Mouse (Mus musculus) intestine, embryonic 14.5 days (tissue): ENCODE measurements around the gene Scg3. TPM values are rescaled to one million over a fixed set of nuclear protein-coding genes. Genes with fewer than 3 reads are reported as not detected.

ENCODE experiments used
- ATAC-seq: fragments of 200-750 bp; cut with Nextera tagmentation; replicated peaks from 2 replicates; pipeline ENCODE4 v1.8.0; 2017; ENCODE audit warnings: low read depth, moderate number of reproducible peaks, moderate TSS enrichment, moderate library complexity; ENCODE audit not compliant: low FRiP score, low TSS enrichment
- DNase-seq: peaks from one replicate; pipeline ENCODE4 v3.0.0-alpha.2; 2018; ENCODE audit warnings: low spot score
- H3K27ac ChIP-seq: fragments of 300-500 bp; sonication (generic); 2 replicates; pipeline ENCODE4 v1.5.1; 2014; ENCODE audit warnings: low read depth, mild to moderate bottlenecking, control low read depth
- H3K27me3 ChIP-seq: fragments of 300-500 bp; sonication (generic); replicated peaks from 2 replicates; pipeline ENCODE4 v1.6.1; 2014; ENCODE audit warnings: low read length, control low read depth; ENCODE audit not compliant: control insufficient read depth, insufficient read depth
- H3K36me3 ChIP-seq: fragments of 300-500 bp; sonication (generic); 2 replicates; pipeline ENCODE4 v1.6.1; 2014; ENCODE audit warnings: low read length, control low read depth; ENCODE audit not compliant: control insufficient read depth, insufficient read depth
- H3K4me1 ChIP-seq: fragments of 300-500 bp; sonication (generic); replicated peaks from 2 replicates; pipeline ENCODE4 v1.6.1; 2014; ENCODE audit warnings: low read length, control low read depth, mixed read lengths; ENCODE audit not compliant: control insufficient read depth, insufficient read depth
- H3K4me2 ChIP-seq: fragments of 300-500 bp; sonication (generic); 2 replicates; pipeline ENCODE4 v1.6.1; 2014; ENCODE audit warnings: low read length
- H3K4me3 ChIP-seq: fragments of 300-500 bp; sonication (generic); 2 replicates; pipeline ENCODE4 v1.5.1; 2014; ENCODE audit warnings: low read depth, low read length, control low read depth, mixed read lengths
- H3K9ac ChIP-seq: fragments of 300-500 bp; sonication (generic); 2 replicates; pipeline ENCODE4 v1.6.1; 2014; ENCODE audit warnings: mild to moderate bottlenecking, low read length
- H3K9me3 ChIP-seq: fragments of 300-500 bp; sonication (generic); 2 replicates; pipeline ENCODE4 v1.6.1; 2016; ENCODE audit warnings: low read length, control low read depth; ENCODE audit not compliant: control insufficient read depth
- WGBS: fragments of 180-500 bp; shearing (Covaris S2); extraction: QIAGEN DNeasy Blood & Tissue Kit; methylation state at CpG from one replicate; pipeline ENCODE4 v1.1.7; 2014; 5-methylcytosine and 5-hydroxymethylcytosine counted together
- polyA plus RNA-seq: library from polyadenylated mRNA; unstranded; fragments of >200 nt; fragmentation: Nextera tagmentation; extraction: Ambion mirVana; gene quantifications from 2 replicates; pipeline ENCODE4 v1.2.1, GENCODE M21; 2014

The Scg3 gene
- polyA plus RNA-seq = 10.4 and 10.9 TPM in 2 replicates

DNA sequence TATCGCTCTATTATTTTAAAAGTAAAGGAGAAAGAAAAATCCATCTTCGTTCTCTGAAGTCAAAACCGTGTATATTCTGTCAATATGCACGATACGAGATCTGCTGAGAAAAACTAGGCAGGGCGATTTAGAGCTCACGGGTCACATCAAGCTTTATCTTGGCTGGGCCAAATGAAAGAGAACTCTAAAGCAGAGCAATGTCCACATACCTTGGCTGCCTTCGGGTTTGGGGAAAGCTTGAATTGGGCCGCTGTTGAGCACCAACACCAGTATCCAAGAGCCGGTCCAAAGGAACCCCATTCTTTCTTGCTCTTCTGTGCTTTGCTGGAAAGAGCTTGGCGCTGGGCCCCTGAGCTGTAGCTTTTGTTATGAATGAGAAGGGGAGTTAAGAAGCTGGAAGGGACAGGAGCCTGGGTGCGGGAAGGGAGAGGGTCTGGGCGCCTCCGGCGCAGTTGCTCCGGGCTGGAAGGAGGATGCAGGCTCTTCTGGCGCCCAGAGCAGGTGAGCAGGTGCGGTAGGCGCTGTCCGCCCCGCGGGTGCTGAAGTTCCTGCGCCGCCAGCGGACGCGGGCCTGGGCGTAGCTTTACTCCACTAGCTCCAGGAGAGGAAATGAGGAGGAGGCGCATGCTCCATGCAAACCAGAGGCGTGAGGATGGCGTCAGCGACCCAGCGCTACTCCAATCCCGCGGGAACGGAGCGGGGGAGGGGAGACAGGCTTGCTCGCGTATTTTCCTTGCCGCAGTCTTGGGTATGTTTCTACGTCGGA, at the start of gene Scg3:
Gene Scg3 (minus strand): TSS at position 631 of the 766 bp plus-strand sequence.
- Histone ChIP-seq H3K36me3 (no peaks in the 10 kb centered on the region), H3K4me3 (peak within 1 kb of the TSS; percentile 25), H3K27ac (no peak within 1 kb of the TSS), H3K27me3 (no peaks in the 10 kb centered on the region), H3K4me1 (no peaks in the 10 kb centered on the region), H3K9me3 (no peaks in the 10 kb centered on the region), H3K9ac (no peak within 1 kb of the TSS), H3K4me2 (peak within 1 kb of the TSS; percentile 53)
- peak; percentile 96 for DNase-seq
- WGBS = 9% methylated on average over 41 of the region's 42 CpGs
- peak; percentile 91 for ATAC-seq

DNA sequence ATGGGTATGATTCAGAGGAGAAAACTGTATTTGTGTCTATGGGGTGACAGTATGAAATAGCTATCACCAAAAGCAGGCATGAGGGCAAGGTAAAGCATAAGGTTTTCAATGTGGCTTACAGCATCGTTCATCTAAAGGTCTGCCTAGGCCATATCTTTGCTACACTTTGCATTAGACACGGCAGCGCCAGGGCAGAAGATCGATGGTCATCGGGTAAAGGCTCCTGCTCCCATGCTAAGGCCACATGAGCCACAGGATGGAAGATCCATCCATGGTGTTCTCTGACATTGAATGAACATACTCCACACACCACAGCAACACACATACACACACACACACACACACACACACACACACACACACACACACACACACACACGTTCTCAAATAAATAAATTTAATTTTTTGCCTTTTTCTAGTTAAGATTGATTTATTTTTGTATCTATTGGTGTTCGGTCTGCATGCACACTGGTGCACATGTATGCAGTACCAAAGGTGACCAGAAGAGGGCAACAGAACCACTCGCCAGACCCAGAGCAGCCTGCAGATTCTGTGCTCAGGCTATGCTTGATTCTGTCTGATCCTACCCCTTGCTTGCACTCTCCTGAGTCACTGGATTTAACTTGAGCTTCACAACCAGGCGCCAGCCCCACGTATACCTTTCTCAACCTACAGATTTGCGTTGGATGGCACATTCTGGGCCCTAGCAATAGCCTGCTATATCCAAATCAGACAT, 36.3 kb upstream of the Scg3 start:
- Histone ChIP-seq H3K27ac (no peak overlapping the region), H3K4me1 (no peaks in the 10 kb centered on the region), H3K27me3 (no peaks in the 10 kb centered on the region), H3K4me2 (no peak overlapping the region), H3K36me3 (no peaks in the 10 kb centered on the region), H3K4me3 (no peak overlapping the region), H3K9ac (no peak overlapping the region), H3K9me3 (no peaks in the 10 kb centered on the region)
- ATAC-seq (0 out of 2 replicates have a peak, but pooled peaks have one; percentile 55), DNase-seq (peak; percentile 81)
- 38% methylated on average over 11 of the region's 11 CpGs for WGBS

DNA sequence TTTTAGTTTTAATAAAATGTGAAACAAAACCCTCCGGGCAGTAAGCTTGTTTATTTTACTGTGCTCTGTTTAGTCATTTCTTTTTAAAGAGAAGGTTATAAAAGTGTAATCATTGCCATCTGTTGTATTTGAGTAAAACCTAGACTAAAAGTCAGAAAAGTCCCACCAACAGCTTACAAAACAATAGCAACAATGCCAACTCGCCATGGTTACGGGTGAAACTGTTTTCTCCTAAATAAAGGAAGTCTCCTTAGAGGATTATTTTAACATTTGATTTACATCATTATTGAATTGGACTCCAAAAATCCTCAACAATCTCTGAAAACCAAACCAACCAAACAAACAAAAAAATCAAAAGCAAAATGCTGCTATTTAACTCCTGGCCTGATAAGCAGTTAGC, 35.6 kb upstream of the Scg3 start:
- Histone ChIP-seq H3K27ac (no peak overlapping the region), H3K9ac (no peak overlapping the region), H3K4me2 (no peak overlapping the region), H3K4me3 (no peak overlapping the region), H3K9me3 (no peaks in the 10 kb centered on the region), H3K36me3 (no peaks in the 10 kb centered on the region), H3K27me3 (no peaks in the 10 kb centered on the region), H3K4me1 (no peaks in the 10 kb centered on the region)
- DNase-seq = no peak
- WGBS = 73% methylated on average over 3 of the region's 3 CpGs
- ATAC-seq = no peak

- no peak for DNase-seq
- Histone ChIP-seq H3K9me3 (peaks cover under 1% of the 10 kb centered on the region; the same call in 1 of the 2 replicates), H3K9ac (no peak overlapping the region), H3K27ac (no peak overlapping the region), H3K4me3 (no peak overlapping the region), H3K4me1 (no peaks in the 10 kb centered on the region), H3K27me3 (no peaks in the 10 kb centered on the region), H3K36me3 (no peaks in the 10 kb centered on the region), H3K4me2 (no peak overlapping the region)
- WGBS = 74% methylated on average over 3 of the region's 3 CpGs
- no peak for ATAC-seq
Observed at GRCm38 (mm10) chr9:75684772-75685171, 916 bp upstream of the Scg3 start.

- WGBS = 68% methylated on average over 4 of the region's 4 CpGs
- ATAC-seq (no peak), DNase-seq (no peak)
- H3K27me3 ChIP-seq = no peaks in the 10 kb centered on the region
- peak overlapping the region; percentile 53 for H3K4me2 ChIP-seq
- no peak overlapping the region for H3K27ac ChIP-seq
- H3K9ac ChIP-seq = no peak overlapping the region
- H3K4me3 ChIP-seq = peak overlapping the region; percentile 25
- H3K36me3 ChIP-seq = no peaks in the 10 kb centered on the region
- H3K9me3 ChIP-seq = no peaks in the 10 kb centered on the region
- no peaks in the 10 kb centered on the region for H3K4me1 ChIP-seq
Observed at GRCm38 (mm10) chr9:75684292-75684691, 436 bp upstream of the Scg3 start.

DNA sequence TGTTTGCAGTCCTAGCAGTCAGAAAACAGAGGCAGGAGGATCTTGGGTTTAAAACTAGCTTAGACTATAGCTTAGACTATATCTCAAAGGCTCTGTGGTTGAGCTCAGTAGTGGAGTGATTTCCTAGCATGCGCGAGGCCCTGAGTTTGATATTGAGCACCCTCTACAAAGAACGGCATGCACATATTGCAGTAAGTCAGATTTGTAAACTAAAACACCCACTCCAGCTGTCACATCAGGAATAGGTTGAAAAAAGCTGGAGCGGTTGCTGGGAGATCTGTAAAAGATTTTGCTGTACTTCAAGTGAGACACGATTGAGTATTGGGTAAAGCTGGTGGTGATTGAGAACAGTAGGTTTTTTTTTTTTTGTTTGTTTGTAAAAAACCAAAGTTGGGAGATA, 3.2 kb downstream of the Scg3 start:
- no peaks in the 10 kb centered on the region for H3K4me1 ChIP-seq
- no peak for ATAC-seq
- H3K9ac ChIP-seq = no peak overlapping the region
- H3K36me3 ChIP-seq = no peaks in the 10 kb centered on the region
- H3K27me3 ChIP-seq = no peaks in the 10 kb centered on the region
- H3K4me3 ChIP-seq = no peak overlapping the region
- WGBS = 84% methylated on average over 5 of the region's 5 CpGs
- H3K4me2 ChIP-seq = no peak overlapping the region
- H3K9me3 ChIP-seq = no peaks in the 10 kb centered on the region
- no peak for DNase-seq
- H3K27ac ChIP-seq = no peak overlapping the region

DNA sequence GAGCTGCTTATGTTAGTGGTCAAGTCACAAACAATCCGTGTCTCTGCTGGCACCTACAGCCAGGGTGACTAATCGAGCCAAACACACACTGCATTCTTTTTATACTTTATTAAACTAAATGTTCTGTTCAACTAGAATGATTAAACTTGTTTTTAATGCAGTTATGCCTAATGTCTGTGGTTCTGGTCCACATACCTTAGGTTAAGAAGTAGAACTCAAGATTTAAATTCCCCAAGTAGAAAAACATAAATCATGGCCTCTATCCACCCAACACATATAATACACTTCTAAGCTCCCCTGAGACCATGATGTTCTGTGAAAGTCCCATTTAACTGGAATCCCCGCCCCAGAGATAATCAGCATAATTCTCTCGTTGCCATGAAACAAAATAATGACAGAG, 4.2 kb downstream of the Scg3 start:
- no peak for DNase-seq
- Histone ChIP-seq H3K27ac (no peak overlapping the region), H3K4me2 (no peak overlapping the region), H3K9me3 (no peaks in the 10 kb centered on the region), H3K36me3 (no peaks in the 10 kb centered on the region), H3K9ac (no peak overlapping the region), H3K27me3 (no peaks in the 10 kb centered on the region), H3K4me3 (no peak overlapping the region), H3K4me1 (no peaks in the 10 kb centered on the region)
- 72% methylated on average over 4 of the region's 4 CpGs for WGBS
- no peak for ATAC-seq

- Histone ChIP-seq H3K9ac (no peak overlapping the region), H3K4me1 (no peaks in the 10 kb centered on the region), H3K27ac (no peak overlapping the region), H3K36me3 (no peaks in the 10 kb centered on the region), H3K27me3 (no peaks in the 10 kb centered on the region), H3K9me3 (no peaks in the 10 kb centered on the region), H3K4me2 (no peak overlapping the region), H3K4me3 (no peak overlapping the region)
- DNase-seq (no peak), ATAC-seq (no peak)
- 83% methylated on average over 7 of the region's 7 CpGs for WGBS
Observed at GRCm38 (mm10) chr9:75678341-75678740, 5.5 kb downstream of the Scg3 start.
